Mouse (Mus musculus) naive thymus-derived CD4-positive, alpha-beta T cell, adult 2 months (primary cell): ENCODE data around the gene Nrm.

Source experiments
- DNase-seq: peaks from one replicate; pipeline ENCODE4 v3.0.0-alpha.2; 2011; ENCODE audit warnings: low read depth

Gene Nrm

DNA sequence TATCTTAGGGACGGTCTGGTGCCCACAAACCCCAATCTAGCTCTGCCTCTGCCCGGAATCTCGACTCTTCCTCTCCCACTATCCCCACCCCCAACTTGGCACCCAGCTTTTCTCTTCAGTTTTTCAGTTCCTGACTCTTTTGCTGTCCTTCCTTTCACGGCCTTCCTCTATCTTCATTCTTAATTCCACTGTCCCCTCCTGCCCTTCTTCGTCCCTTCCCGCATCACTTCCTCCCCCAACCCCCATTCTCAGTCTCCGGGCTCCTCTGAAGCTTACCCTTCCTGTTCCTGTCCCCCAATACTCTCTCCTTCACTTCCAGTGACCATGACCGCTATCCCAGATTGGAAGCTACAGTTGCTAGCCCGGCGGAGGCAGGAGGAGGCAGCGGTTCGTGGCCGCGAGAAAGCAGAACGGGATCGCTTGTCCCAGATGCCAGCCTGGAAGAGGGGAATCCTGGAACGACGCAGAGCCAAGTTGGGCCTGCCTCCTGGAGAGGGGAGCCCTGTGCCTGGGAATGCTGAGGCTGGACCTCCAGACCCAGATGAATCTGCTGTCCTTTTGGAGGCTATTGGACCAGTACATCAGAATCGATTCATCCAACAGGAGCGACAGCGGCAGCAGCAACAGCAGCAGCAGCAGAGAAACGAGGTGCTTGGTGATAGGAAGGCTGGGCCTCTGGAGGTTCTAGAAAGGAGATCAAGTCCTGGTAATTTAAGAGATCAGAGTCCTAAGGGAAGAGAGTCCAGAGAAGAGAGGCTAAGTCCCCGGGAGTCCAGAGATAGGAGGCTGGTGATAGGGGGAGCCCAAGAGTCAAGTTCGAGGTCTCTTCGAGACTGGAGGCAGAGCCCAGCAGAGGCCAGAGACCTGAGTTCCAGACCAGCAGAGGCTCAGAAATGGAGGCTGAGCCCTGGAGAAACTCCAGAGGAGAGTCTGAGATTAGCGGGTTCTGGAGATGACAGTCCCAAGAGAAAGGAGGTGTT, 6.1 kb downstream of the Nrm start:
- peak; percentile 60 for DNase-seq

DNA sequence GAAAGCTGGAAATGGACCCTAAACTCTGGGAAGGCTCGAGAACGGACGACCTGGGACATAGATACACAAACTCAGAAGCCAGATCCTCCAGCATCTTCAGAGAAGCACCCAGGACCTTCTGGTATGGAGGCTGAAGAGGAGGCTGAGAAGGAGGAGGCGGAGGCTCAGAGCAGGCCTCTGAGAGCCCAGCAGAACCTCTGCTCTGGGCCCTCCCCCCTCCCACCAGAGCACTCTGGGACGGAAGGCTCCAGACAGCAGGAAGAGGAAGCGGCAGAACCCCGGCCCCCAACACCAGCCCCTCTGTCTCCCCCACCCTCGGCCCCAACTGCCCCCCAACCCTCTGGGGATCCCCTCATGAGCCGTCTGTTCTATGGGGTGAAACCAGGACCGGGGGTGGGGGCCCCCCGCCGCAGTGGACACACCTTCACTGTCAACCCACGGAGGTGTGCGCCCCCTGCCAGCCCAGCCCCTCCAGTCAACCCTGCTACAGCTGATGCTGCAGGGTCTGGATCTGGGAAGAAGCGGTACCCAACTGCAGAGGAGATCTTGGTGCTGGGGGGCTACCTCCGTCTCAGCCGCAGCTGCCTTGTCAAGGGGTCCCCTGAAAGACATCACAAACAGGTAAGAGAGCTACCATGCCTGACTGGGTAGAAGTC, 7.2 kb downstream of the Nrm start:
- DNase-seq, result peak; percentile 70

DNA sequence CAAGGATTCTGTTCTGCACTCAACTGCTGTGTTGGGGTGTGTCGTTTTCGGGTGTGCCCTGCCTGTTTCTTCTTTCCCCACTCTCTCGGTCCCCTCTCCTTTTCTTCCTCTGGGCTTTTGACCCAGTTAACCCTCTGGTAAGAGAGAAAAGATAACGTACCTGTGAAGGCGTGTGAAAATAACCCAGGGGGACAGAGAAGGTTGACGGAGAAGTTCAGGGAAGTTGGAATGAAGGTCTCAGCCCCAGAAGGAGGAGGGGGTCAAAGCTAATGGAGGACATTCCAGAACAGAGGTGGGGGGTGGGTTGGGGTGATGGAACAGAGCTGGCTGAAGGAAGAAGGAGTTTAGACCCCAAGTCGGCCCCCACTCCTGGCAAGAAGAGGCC, 7.8 kb downstream of the Nrm start:
- DNase-seq, result no peak

DNA sequence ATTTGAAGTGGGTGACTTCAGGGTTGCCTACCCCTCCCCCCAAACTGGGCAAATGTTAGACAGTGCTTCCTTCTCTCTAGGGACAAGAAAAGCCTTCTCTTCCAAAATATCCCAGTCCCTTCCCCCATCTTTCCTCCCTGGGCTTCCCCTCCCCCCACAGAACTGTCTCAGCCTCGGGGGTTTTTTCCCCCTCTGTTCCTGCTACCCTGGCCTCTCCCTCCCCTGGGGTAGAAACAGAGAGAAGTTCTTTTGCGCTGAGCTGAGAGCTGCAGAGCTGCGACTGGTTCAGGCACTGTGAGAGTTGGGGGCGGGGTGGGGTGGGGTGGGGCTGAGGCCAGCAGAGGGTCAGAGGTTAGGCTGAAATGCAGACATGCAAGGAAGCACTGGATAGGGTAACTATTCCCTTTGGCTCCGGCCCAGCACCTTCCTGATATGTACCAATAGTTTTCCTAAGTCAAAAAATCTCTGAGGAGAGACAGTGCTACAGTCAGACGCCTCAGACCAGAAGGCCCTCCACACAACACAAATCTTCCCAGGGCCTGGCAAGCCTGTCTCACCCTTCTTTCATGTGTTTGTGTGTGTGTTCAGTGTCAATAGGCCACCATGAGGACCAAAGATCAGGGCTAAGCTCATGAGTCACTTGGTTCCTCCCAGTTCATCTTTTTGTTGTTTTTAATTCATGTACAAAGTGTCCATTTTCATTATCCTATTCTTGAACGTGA, 8.4 kb downstream of the Nrm start:
- peak; percentile 49 for DNase-seq

DNA sequence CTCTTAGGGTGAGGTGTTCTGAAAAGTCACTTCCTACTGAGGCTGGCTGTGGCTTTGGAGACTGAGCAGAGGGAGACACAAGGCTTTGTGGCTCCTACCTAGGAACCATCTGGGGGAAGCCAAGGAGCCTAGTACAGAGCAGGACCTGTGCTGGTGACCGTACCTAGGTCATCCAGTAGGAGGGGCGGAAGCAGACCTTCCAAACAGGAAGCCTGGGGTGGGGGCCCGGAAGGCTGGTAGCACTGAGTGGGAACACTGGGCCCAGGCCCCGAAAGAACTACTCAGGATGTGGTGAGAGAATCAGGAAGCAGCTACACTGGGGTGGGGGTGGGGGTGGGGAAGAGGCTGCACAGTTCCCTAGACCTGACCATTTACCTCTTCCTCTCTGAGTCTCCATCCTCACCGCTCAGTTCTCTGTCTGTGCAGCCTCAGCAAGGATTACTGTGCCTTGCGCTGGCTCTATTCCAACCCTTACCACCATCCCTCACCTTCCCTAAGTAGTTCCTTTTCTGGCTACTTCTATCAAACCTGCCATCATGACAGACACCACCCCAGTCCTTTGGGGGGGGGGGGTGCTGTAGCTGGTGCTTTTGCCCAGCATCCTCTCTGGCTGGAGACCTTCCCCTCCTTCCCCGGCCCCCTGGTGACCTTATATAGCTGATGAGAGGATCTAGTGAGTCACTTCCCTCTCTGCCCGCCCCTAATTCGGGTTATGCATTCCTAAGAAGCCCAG, 9.2 kb downstream of the Nrm start:
- peak; percentile 81 for DNase-seq

DNA sequence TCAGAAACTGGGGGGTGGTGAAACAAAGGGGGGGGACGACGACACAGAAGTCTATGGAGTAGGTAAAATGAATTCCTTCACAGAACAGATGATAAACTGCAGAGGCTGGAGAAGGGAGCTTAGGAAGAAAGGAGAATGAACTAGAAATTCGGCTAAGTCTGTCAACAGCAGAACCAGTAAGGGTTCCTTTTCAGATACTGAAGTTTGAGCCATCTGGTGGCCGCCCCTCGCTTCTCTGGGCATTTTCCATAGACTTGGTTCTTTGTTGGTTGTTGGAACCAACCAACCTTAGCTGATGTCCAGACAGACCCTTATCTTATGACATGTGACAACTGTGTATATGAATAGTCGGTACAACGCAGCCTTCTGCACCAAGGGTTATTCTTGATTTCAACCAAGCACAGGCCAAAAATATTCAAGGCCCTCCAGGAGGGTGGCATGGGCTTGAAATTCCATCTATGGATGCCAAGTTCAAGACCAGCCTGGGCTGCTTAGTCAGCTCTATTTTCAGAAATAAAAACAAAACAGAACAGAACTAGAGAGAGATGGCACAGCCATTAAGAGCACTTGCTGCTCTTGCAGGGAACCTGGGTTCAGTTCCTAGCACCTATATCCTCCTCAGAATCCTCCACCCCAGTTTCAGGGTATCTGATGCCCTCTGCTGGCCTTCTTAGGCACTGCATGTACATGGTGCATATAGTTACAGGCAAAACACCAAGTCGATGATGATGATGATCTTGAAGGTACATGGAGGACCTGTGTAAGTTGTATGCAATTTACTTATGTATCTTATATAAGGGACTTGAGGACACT, 10.0 kb downstream of the Nrm start:
- peak; percentile 82 for DNase-seq

DNA sequence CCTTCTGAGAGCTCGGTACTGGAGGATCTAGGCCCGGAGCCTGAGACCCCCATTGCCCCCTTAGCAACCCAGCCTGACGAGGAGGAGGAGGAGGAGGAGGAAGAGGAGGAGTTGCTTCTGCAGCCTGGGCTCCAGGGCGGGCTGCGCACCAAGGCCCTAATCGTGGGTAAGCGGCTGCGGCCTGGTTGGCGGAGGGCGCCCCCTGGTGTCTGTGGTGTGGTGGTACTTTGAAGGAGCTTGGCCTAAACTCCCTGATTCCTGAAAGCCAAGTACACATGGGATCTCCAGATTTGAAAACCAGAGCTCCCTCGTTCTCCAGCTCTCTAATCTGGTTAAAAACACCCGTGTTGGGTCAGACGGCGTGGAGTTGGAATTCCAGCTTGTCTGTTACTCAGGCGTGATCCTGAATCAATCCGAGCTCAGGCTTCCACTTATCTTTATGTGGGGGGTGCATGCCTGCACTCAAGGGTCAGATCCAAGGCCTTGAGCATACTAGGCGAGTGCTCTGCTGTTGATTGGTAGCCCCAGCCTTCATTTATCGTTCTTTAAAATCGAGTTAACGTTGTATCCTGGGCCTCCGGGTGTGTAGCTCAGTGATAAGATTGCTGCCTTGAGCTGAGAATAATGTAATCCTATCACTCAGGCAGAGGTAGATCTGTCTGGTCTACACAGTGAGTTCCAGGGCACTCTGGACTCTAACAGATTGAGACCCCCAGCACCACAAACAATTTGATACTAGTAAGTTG, 12.8 kb downstream of the Nrm start:
- DNase-seq, result peak; percentile 87

DNA sequence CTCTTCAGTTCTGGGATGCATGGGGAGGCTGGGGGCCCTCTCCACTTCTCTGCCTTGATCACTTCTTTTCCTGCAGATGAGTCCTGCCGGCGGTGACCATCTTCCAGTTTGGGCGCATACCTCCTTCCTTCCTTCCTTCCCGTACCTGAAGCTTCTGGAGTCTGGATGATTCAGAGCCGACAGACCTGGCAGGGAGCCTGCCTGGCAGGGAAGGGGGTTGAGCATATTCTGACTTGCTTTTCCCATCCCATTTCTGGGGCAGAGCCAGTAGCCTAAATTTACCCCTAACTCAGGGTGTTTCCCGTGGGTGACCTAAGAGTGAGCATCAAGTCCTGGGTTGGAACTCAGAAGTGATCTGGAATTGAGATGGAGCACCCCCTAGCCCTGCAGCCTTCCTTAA, 13.6 kb downstream of the Nrm start:
- no peak for DNase-seq

DNA sequence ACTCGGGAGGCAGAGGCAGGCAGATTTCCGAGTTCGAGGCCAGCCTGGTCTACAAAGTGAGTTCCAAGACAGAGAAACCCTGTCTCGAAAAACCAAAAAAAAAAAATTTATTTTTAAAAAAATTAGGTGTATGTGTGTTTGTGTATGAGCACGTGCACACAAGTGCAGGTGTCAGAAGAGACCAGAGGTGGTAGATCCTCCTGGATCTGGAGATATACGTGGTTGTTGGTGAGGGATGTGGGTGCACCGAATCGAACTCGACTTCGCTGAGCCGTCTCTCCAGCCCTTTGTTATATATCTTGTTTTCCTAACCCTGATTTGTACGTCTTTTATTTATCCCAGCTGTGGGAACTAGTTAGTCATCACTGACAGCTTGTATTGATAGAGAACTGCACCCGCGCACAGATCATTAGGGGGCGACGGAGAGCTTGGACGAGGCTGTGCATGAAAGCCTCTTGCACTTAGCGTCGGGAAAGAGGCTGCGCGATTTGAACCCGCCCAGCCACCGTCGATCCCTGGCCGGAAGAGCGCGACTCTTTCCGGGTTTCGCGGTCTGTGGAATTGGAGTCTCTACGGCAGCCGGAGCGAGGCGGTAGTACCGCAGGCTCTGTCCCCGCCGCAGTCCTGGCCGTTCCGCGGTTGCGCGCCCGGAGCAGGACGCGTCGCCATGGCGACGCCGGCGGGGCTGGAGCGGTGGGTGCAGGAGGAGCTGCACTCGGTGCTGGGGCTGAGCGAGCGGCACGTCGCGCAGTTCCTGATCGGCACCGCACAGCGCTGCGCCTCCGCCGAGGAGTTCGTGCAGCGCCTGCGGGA, 18.3 kb downstream of the Nrm start, which contains the start of gene Dhx16:
Gene Dhx16, plus strand, starts transcription at position 575 of the 813 bp plus-strand sequence.
- DNase-seq, result peak; percentile 97

DNA sequence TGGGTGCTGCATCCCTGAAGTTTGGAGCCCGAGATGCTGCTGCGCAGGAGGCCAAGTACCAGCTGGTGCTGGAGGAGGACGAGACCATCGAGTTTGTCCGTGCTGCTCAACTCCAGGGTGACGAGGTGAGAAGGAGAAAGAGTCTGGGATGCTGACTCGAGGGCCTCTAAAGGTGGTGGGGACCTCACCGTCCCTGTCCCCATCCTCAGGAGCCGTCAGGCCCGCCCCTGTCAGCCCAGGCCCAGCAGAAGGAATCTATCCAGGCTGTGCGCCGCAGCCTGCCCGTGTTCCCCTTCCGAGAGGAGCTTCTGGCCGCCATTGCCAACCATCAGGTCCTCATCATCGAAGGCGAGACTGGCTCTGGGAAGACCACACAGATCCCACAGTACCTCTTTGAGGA, 21.8 kb downstream of the Nrm start:
- no peak for DNase-seq

DNA sequence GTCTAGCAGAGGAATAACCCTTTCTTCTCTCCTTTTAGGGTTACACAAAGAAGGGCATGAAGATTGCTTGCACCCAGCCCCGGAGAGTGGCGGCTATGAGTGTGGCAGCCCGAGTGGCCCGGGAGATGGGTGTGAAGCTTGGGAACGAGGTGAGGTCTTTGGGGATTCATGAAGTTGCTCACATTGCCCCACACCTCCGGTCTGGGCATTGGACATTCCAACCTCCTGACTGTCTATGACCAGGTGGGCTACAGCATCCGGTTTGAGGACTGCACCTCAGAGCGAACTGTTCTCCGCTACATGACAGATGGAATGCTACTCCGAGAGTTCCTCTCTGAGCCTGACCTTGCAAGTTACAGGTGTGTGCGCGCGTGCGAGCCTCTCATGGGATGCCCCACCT, 22.7 kb downstream of the Nrm start:
- no peak for DNase-seq

DNA sequence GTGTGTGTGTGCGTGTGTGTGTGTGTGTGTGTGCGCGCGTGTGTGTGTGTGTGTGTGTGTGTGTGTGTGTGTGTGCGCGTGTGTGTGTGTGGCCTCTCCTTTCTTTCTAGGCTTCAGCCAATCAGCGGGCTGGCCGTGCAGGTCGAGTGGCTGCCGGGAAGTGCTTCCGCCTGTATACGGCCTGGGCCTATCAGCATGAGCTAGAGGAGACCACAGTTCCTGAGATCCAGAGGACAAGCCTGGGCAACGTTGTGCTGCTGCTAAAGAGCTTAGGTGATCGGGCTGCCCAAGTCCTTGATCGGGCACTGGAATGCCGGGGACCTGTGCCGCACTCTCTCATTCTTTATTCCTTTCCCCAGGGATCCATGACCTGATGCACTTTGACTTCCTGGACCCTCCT, 26.6 kb downstream of the Nrm start:
- DNase-seq, result no peak

DNA sequence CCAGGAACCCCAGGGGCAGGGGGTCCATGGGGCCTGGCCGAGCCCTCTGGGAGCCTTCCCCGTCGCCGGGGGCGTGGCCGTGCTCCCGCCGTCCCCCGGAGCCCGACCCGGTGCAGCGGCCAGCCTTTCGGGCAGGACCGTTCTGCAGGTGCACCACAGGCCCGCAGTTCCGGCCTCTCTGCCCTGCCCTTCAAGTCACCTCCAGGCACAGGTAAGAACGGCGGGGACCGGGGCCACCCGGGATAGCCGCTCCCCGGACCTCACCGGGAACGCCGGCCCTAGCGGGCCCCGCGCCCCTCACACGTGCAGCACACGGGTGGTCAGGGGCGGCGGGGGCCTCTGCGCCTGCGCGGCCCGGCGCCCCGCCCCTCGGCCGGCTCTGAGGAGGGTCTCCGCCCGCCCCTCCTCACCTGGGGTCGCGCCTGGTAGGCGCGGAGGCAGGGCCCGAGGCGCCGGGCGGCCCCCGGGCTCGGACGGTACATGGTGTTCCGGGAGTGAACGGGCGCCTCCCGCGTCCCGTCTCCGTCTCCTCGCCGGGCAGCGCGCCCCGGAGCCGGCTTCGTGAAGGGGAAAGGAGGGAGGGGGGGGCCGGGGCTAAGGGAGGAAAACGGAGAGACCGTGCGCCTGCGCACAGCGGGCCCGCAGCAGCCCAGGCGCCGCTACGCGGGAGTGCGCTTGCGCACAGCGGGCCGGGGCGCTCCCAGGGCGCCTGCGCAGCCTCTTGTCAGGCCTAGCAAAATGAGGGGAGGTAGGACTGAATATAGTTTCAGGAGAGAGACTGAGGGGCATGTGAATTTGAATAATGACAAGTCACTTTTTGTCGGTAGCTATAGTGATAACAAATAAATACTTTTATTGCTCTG, 35.9 kb downstream of the Nrm start, which contains the start of gene 2310061I04Rik:
Gene 2310061I04Rik, minus strand, starts transcription at position 651 of the 863 bp plus-strand sequence.
- peak; percentile 97 for DNase-seq

DNA sequence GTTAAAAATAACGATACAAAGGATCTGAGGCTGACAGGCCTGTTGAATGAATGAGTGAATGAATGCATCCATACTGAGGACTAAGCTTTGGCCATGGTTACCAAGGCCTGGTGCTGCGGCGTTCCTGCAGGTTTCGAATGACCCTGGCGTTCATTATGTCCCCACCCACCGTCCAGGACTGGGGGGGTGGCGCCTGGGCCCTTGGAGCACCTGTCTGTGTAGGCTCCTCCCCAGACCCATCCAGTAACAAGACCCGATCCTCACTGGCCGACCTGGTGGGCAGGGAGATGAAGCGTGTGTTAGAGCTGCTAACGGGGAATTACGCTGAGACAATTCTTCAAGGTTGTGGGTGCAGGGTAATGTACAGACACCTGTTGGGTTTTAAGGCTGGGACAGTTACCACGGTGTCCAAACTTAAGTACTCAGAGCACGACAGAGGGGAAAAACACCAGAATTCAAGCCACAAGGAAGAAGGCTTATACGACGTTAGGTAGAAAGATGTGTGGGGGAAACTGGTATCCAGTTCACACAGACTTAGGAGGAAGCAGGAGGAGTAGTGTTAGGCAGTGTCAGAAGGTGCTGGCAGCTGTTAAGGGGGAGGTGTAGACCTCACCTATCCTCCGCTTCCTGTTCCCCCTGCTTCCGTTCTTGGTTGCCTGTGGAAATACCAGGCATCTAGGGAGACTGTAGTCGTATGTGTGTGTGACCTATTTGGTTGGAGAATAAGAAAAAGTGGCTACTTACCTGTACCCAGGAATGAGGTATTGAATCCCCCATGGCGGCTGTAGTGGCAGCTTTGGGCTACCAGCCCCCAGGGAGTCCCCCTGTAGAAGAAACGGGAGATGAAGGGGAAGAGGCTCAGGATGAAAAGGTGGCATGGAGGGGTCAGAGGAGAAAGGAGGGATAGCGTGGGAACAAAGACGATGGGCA, 36.8 kb downstream of the Nrm start:
- no peak for DNase-seq

DNA sequence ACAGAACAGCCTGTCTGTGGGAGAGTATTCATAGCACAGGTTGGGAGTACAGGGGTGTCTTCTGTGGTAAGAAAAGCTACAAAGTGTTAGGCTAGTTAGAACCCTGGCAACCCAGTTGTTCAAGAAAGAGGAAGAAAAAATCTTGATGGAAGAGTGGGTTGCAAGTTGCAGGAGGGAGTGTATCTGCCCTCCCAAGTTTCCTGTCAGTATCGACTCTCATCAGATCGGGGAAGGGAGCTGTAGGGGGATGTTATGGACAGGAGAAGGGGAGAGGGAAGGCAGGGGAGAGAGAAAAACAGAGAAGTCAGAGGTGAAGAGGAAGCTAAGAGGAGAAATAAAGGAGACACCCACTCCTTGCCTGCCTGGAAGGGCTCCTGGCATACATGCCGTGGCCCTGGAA, 39.5 kb downstream of the Nrm start:
- no peak for DNase-seq

DNA sequence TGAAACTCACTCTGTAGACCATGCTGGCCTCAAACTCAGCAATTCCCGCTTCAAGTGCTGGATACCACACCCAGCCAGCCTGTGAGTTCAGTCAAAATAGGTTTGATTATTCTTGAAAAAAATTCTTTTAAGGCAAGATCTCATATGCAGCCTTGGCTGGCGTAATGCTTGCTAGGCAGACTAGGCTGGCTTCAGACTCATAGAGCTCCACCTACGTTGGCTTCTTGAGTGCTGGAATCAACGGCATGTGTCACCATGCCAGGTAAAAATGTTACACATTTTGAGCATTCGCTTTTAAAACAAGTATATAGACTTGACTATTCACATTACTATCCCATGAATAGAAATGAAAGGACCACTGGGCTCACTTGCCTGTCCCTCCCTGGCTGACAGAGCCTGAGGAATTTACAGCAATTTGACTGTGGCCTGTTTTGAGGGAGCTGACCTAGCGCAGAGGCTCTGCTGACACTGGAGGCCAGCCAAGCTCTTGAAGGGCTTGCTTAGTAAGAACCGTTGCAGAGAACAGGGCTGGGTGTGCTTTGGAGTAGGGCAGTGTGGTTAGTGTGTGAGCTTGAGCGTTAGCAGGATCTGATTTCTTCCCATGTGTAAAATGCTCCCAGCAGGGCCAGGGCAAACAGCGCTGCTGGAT, 42.3 kb downstream of the Nrm start:
- no peak for DNase-seq

DNA sequence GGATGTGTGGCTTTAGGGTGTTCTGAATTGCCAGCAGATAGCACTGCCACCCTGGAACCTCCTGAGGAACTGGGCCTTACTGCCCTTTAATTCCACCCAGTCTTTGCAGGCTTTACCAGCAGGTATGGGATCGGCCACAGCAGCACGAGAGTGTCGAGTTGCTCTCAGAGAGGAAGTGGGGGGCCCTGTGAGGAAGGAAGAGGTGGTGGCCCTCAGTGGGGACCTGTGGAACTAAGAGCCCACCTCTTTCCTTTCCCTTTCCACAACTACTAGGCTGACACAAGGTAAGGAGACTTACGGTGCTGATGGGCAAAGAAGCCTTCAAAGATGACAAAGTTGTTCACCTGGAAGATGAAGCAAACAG, 42.9 kb downstream of the Nrm start:
- DNase-seq, result no peak
